Mouse (Mus musculus): ENCODE measurements around the gene Tgif2lx1.
"Not testable (repeated sequence)": the region's sequence is repeated elsewhere in the genome, so short reads cannot be mapped to it uniquely, and the experiment has no call there.

The Tgif2lx1 gene

GRCm38 (mm10) chrX:118480637-118481036, at the start of gene Tgif2lx1:
TSS of gene Tgif2lx1 (minus strand) at chrX:118480737.
- DNase-seq (ENCODE audit: low spot score), result not testable (repeated sequence)

Measured in T-cell, adult 2 months (primary cell).